Mouse (Mus musculus): ENCODE measurements around the gene Smim24. TPM values are rescaled to one million over a fixed set of nuclear protein-coding genes. Genes with fewer than 3 reads are reported as not detected.

The Smim24 gene
- total RNA-seq, 4 experiments from 2014 or later: 1.4 to 2.4 (median 1.9) TPM

- no peak for DNase-seq (ENCODE audit: low spot score)
Observed at GRCm38 (mm10) chr10:81390678-81390965, 2.2 kb upstream of the Smim24 start.

GRCm38 (mm10) chr10:81392270-81392669 lies 581 bp upstream of the Smim24 start:
- DNase-seq (ENCODE audit: low spot score): no peak

- no peak for DNase-seq (ENCODE audit: low spot score)
Observed at GRCm38 (mm10) chr10:81393456-81394063, 709 bp downstream of the Smim24 start.

GRCm38 (mm10) chr10:81395127-81395526 lies 2.3 kb downstream of the Smim24 start:
- peak; percentile 75 for DNase-seq (ENCODE audit: low spot score)

- DNase-seq (ENCODE audit: low spot score): no peak
Observed at GRCm38 (mm10) chr10:81395865-81396264, 3.0 kb downstream of the Smim24 start.

- no peak for DNase-seq (ENCODE audit: low spot score)
Observed at GRCm38 (mm10) chr10:81396749-81397148, 3.9 kb downstream of the Smim24 start.

- no peak for DNase-seq (ENCODE audit: low spot score)
Observed at GRCm38 (mm10) chr10:81399296-81399695, 6.4 kb downstream of the Smim24 start.

- no peak for DNase-seq (ENCODE audit: low spot score)
Observed at GRCm38 (mm10) chr10:81399798-81400308, 7.0 kb downstream of the Smim24 start.

- DNase-seq (ENCODE audit: low spot score): no peak
Observed at GRCm38 (mm10) chr10:81400371-81401204, 7.7 kb downstream of the Smim24 start.

- no peak for DNase-seq (ENCODE audit: low spot score)
Observed at GRCm38 (mm10) chr10:81401205-81401520, 8.3 kb downstream of the Smim24 start.

- DNase-seq (ENCODE audit: low spot score): peak; percentile 85
Observed at GRCm38 (mm10) chr10:81401521-81402226, 8.8 kb downstream of the Smim24 start.

- DNase-seq (ENCODE audit: low spot score): no peak
Observed at GRCm38 (mm10) chr10:81402227-81402765, 9.4 kb downstream of the Smim24 start.

- DNase-seq (ENCODE audit: low spot score): no peak
Observed at GRCm38 (mm10) chr10:81403511-81403910, 10.7 kb downstream of the Smim24 start.

GRCm38 (mm10) chr10:81404082-81404481 lies 11.2 kb downstream of the Smim24 start:
- DNase-seq (ENCODE audit: low spot score): no peak

- no peak for DNase-seq (ENCODE audit: low spot score)
Observed at GRCm38 (mm10) chr10:81404720-81405119, 11.9 kb downstream of the Smim24 start.

GRCm38 (mm10) chr10:81405588-81406201 lies 12.8 kb downstream of the Smim24 start:
- no peak for DNase-seq (ENCODE audit: low spot score)

- no peak for DNase-seq (ENCODE audit: low spot score)
Observed at GRCm38 (mm10) chr10:81406504-81407440, 13.9 kb downstream of the Smim24 start.

- DNase-seq (ENCODE audit: low spot score): peak; percentile 94
Observed at GRCm38 (mm10) chr10:81407539-81408423, 14.9 kb downstream of the Smim24 start.

GRCm38 (mm10) chr10:81408424-81408729 lies 15.5 kb downstream of the Smim24 start:
- no peak for DNase-seq (ENCODE audit: low spot score)

- DNase-seq (ENCODE audit: low spot score): peak; percentile 91
Observed at GRCm38 (mm10) chr10:81408871-81409291, 16.0 kb downstream of the Smim24 start.
